Mouse (Mus musculus) lung, postnatal 36 days (tissue): ENCODE results near the gene Nabp2.

Experiments
- DNase-seq: peaks from one replicate; pipeline ENCODE4 v3.0.0; 2022; ENCODE audit warnings: mixed read lengths

Nabp2 gene

DNA sequence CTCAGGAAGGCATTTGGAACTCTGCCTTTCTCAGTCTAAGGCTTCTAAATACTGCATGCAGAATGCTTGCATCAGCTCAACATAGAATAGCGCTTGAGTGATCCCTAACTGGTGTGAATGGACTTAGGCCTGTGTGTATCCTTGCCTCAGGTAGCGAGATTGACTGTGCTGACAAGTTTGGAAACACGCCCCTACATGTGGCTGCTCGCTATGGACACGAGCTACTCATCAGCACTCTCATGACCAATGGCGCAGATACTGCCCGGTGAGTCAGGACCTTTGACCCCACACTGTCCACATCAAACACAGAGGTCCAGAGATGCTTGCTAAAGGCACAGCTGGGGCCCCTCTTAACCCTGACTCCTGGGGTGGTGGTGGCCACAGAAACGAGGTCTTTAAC, 28.8 kb downstream of the Nabp2 start:
- DNase-seq = no peak

DNA sequence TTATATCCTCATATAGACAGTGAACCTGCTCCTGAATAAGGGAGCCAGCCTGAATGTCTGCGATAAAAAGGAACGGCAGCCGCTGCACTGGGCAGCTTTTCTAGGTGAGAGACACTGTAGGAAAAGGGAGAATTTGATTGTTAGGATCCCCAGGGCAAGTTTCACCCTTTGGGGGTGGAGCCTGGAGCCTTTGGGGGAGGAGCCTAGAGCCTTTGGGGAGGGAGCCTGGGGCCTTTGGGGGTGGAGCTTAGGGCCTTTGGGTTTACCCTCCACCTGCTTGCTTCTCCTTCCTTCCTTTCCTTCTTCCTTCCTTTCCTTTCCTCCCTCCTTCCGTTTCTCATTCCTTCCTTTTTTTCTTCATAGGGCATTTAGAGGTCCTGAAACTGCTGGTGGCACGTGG, 30.7 kb downstream of the Nabp2 start:
- no peak for DNase-seq

DNA sequence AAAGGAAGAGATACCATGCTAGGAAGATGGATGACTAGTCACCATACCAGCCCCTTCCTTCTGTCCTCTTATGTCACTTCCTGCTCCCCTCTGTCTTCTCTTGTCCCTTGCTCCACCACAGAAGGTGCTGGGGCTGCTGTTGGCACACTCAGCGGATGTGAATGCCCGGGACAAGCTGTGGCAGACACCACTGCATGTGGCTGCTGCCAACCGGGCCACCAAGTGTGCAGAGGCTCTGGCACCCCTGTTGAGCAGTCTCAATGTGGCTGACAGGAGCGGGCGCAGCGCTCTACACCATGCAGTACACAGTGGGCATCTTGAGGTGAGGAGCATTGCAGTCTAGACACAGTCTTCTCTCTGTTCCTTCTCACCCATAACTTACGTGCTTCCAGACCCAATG, 32.0 kb downstream of the Nabp2 start:
- DNase-seq = no peak

DNA sequence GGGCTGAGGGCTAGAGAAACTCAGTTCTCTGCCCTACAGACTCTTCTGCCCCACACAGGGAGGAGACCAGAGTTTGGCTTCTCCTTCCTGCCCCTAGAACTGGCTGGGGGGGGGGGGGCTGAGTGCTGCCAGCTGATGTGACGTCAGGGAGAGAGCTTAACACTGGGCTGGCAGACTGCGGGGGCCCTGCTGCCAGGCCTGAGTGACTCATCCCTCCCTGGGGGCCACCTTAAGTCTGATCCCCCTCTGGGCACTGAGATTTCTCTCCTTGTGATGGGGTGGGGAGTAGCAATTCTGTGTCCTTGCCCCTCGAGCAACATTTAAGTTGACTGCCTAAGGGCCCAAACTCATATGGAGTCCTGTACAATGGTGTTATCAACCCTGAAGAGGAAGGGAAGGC, 32.8 kb downstream of the Nabp2 start:
- no peak for DNase-seq

DNA sequence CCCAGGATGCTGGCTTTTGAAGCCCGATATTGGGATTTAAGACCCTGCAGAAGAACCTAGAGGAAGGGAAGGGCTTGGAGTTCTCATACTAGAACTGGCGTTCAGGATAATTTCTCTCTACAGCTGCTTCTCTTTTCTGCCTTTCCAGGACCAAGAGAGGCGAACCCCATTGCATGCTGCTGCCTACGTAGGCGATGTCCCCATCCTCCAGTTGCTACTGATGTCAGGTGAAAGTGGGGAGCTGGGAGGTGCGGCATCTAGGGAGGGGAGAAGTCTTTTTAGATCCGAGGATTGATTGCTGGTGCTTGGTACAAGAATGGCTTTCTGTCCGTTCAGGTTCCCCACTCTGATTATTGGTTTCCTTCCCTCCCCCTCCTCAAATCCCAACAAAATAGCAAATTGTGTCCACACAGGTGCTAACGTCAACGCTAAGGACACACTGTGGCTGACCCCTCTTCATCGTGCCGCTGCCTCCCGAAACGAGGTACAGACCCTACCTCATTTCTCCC, 33.3 kb downstream of the Nabp2 start:
- DNase-seq = no peak

DNA sequence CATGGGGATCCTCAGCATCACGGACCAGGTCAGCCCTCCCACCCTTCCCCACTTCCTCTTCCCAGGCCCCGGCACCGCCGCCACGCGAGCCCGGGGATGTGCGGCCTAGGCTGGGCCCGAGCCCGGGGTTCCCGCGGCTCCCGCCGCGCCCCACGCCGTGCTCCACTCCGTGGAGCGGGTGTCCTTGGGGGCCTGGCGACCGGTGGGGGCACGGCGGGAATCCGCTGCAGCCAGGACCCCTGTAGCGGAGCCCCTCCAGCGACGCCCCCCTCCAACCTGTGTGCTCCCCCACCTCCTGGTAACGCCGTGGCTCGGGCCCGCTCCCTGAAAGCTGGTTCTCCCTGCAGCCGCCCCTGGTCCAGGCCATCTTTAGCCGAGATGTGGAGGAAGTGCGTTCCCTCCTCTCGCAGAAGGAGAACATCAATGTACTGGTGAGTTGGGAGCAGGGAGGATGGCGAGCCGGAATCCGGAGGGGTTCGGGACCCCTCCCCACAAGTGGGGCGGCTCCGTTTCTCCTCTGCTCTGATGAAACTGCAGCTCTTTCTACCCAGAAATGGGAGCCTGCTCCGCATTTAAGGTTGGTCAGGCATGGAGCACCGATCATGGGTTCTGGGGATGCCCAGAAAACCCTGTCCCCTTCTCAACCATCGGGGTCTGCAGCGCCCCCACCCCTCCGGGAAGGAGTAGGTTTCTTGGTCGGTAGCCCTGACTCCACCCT, 33.9 kb downstream of the Nabp2 start:
- DNase-seq = peak; percentile 26

DNA sequence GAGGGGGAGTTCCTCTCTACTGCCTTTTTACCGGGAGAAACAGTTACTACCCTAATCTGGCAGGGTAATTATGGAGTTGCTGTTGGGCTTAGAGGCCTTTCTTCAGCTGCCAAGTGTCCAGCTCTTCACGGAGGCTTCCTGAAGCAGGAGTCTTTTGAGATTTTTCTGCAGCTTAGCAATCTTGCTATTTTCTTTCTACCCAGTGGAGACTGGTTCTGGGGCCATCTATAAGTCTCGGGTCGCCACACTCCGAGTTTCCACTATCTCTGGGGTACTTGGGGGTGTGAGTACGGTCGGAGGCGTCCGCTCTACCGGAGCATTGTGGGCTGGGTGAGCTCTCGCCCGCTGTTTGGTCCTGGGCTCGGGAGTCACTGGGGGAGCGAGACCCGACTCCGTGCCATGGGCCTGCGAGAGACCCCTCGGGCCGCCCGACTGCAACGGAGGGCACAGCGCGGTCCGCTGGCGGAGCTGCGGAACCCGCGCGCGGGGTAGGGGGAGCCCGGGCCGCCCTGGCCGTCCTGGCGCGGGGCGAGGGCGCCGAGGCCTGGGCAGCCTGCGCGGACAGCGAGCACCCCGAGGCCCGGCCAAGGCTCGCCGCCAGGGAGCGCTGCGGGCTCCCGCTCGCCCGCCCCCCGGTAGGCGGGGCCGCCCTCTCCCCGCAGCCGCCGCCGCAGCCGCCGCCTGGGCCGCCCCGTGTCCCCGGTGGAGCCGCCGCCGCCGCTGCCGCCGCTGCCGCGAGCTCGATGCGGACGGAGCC, 34.7 kb downstream of the Nabp2 start, which contains the start of gene Ankrd52:
Gene Ankrd52 (plus strand): TSS at position 661 of the 757 bp plus-strand sequence.
- DNase-seq = peak; percentile 84

DNA sequence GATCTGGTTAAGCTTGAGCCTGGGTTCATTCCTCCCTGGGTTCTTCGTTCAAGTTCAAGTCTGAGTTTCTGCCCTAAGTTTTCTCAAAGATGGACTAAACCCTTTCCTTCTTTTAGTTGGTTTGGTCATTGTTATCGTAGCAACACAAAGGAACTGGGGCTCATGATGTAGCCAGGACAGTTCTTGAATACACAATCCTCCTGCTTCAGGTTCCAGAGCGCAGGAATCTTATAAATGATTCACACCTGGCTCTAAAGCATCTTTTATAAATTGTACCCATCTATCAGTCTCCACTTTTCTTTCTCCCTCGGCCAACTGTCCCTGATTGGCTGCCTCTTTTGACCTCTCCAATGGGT, 35.2 kb downstream of the Nabp2 start:
- no peak for DNase-seq

DNA sequence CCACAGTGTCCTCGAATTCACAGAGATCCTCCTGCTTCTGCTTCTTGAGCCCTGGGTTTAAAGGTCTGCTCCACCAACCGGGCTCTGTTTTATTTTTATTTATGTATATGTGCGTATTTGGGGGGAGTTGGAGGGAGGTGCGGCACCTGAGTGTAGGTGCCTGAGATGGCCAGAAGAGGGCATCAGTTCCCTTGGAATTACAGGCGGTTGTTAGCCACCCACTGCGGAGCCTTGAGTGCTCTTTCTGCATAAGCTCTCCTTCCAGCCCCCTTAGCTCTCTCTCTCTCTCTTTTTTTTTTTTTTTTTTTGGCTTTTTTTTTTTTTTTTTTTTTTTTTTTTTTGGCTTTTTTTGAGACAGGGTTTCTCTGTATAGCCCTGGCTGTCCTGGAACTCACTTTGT, 36.9 kb downstream of the Nabp2 start:
- peak; percentile 25 for DNase-seq

DNA sequence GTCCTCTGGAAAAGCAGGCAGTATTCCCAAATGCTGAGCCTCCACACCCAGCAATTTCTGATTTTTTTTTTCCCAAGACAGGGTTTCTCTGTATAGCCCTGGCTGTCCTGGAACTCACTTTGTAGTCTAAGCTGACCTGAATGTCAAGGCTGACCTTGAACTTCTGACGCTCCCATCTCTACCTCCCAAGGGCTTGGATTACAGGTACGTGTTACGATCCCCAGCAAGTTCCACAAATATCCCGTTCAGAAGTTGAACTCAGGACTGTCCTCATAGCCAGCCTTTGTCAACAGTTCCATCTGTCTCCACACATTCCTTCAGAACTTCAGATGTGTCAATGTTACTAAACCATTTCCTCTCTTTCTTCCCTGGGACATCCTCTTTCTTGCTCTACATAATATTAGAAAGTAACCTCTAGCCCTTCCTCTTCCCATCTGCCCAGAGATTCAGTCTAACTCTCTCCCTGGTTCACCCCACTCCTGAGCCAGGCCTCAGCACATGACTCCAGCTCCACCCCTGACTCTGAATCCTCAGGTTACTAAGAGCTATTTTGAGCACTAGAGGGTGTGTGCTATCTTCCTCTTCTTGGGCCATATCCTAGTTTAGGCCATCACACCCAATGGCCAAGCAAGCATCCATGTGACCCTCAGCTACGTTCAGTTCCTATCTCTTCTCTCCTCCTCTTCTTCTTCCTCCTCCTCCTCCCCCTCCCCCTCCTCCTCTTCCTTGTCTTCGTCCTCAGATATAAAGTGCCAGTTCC, 38.1 kb downstream of the Nabp2 start:
- peak; percentile 62 for DNase-seq

DNA sequence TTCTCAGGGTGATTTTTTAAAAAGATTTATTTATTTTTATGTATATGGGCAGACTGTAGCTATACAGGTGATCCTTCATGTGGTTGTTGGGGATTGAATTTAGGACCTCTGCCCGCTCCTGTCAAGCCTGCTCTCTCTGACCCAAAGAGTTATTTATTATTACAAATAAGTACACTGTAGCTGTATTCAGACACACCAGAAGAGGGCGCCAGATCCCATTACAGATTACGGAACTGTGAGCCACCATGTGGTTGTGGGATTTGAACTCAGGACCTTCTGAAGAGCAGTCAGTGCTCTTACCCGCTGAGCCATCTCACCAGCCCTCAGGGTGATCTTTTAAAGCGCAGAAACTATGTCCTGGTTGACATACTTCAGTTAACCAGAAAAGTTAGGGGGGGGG, 39.1 kb downstream of the Nabp2 start:
- no peak for DNase-seq

DNA sequence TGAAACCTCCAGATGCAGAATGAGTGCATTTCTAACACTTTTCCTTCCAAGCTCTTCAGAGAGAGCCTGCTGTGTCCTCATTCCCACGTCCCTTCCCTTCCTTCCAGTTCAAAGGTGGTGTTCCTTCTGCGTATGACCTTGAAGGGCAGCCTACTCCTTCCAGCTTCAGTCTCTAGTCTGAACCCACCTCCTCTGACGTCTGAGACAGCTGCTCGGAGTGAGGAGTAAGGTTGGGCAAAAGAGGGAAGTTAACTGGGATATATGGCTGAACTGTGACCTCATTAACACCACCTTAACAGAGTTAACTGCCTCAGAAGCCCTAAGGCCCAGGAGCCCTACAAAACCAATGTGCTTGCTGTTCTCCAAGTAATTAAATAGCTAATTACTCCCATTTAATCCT, 40.7 kb downstream of the Nabp2 start:
- DNase-seq = no peak

DNA sequence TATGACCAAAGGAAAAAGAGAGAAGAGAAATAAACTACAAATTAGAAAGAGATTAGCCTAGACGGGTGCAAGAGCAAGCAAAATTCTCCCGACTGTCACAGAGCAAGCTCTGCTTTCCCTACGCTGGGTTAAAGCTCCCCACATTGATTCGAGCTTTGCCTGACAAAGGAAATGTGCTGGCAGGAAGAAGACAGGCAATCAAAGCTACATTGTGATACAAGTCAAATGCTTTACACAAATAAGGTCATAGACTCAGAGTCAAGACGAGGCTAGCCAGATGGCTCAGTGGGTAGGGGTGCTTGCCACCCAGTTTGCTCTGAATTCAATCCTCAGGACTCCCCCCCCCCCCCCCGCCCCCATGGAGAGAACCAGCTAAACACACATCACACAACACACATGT, 41.3 kb downstream of the Nabp2 start:
- no peak for DNase-seq

DNA sequence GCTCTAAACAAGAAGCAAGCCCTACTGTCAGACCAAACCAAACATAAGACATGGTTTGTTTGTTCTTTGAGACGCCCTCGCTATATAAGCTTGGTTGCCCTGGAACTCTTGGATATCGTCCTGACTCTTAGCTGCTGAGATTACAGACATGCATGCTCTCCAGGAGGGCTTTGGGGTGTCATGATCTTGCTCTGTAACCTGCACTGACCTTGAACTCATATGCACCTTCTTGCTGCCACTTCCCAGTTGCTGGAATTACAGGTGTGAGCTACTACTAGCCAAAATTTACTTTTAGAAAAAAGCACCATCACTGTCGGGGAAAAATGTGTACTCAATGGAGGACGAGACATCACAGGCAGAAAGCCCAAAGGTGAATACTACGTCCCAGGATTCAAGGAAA, 41.7 kb downstream of the Nabp2 start:
- DNase-seq = no peak

DNA sequence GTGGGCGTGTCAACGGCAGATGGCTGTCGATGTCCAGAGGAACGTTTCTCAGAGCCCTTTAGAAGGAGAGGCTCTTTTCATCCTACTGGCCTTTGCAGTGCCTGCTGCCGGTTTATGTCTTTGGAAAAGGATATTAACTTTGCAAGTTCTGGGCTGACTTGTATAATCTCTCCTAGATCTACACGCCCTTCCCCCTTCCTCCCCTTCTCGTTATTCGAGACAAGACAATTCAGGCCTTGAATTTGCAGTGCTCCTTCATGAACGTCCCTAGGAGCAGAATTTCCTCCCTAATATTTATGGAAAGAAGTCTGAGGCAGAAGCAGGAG, 42.1 kb downstream of the Nabp2 start:
- DNase-seq = no peak

DNA sequence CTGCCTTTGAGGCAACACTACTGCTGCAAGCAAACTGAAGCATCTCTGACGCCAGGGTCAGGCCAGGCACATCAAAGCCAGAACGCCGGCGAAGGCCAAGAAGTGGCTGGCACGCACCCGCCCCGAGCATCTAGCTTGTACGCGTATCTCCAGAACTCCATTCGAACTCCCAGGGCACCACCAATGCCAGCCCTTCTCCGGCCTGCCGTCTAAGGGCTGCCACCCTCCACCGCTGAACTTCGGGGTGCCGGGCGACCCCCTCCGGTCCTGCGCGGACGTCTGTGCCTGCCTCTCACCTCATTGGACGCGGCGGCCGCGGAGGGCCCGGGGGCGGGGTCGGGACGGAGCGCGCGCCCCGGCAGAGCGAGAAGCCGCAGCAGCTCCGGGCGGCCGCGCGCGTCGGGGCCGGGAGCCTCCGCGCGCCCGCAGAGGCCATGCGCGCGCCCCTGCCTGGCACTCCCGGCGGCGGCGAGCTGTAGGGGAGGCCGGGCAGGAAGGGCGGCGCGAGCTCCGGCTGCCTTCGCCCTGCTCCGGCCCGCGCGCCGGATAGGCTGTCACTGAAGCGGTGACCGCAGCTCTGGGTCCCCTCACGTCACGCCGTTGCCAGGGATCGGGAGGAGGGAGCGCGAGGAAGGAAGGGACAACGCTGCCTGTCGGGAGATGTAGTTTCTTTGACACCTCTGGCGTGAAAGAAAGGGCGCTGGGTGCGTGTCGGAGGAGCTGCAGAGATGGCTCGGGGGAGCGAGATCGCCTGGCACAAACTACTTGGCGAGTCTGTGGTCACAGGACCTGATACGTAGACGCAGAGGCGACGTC, 42.7 kb downstream of the Nabp2 start, which contains the start of gene Coq10a:
Gene Coq10a (minus strand): TSS at position 596 of the 816 bp plus-strand sequence.
- DNase-seq = peak; percentile 94

DNA sequence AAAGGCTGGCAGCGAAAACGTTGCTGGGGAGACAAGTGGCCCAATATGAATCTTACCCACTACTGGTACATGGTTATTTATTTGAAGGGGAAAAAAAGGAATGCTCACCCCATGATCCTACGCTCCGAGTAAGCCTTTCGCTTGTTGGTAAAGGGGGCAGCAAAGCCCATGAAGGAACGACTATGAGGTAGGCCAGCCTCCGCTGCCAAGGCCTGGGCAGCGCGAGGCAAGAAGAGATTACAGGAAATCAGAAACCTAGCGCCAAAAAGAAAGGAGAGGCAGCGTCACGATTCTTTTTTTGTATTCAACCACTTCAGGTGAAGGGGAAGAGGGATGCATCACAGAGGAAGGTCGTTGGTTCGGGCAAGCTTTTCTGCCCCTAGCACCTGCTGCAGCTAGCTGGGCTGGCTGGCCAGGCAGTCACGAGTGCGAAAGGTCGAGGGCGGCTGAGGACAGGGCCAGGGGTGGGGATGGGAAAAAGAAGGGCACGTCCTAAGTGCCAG, 43.3 kb downstream of the Nabp2 start:
- no peak for DNase-seq

DNA sequence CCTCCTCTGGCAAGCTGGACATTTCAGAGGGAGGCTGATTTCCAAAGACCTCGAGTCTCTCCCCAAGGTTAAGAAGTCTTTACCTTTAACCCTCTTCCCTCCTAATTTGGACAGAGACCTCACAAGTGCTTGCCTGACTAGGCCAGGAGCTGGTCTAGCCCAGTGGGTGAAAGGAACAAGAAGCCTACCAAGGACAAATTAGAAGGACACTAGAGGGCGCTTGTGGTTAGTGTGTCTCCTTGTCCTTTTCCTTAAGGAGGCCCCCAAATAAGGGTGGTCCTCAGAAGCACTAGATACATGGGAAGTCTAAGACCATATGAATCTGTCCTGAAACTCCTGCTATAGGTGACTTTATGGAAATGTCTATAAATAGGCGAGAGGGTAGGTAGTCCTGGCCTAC, 48.7 kb downstream of the Nabp2 start:
- peak; percentile 73 for DNase-seq

DNA sequence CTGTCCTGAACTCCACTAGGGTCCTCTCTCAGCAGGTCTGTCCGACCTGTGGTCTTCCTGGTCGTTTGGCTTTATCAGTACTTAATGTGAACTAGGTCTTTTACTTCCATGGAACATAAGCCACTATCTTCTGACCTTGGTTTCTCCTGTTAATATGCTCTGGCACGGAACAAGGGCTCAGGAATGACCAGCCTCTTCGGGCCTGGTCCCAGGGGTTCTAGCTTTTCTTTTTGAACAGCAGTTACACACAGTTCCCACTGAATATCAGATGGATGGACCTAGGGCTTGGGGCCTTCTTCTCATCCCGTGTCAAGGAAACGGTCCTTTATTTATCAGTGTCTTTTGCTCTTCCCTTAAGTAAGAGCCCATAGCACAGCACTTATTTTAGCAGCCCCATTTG, 49.5 kb downstream of the Nabp2 start:
- DNase-seq = no peak

DNA sequence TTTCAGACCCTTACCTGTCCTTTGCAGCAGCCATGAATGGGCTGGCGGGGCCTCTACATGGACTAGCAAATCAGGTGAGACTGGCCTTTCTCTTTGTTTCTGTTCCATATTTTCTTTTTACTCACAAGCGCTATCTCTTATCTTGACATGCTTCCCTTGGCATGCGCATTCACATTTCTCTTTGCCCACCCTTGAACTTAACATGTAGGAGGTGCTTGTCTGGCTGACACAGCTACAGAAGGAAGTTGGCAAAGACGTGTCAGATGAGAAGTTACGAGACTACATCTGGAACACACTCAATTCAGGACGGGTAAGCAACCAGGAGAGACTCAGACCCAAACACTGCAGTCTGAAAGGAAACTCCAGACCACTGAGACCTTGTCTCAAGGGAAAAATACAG, 52.1 kb downstream of the Nabp2 start:
- DNase-seq = no peak

DNA sequence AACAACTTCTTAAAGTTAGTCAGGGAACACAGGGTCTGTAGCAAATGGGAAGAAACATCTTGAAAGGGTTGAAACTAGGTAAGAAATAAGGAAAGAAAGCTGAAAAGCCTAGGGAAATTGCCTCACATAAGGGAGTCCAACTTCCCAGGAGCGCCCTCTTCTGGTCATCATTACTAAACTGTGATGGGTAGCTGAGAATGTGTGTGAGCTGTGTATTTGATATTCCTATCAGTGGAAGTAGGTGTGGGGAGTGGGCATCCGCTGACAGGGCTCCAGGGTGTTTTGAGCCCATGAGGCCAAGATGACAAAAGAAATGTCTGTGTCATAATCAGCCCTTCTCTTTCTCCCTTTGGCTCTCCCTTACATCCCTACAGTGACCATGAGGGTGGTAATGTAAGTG, 52.5 kb downstream of the Nabp2 start:
- DNase-seq = peak; percentile 87
